In the genomic region with DNA sequence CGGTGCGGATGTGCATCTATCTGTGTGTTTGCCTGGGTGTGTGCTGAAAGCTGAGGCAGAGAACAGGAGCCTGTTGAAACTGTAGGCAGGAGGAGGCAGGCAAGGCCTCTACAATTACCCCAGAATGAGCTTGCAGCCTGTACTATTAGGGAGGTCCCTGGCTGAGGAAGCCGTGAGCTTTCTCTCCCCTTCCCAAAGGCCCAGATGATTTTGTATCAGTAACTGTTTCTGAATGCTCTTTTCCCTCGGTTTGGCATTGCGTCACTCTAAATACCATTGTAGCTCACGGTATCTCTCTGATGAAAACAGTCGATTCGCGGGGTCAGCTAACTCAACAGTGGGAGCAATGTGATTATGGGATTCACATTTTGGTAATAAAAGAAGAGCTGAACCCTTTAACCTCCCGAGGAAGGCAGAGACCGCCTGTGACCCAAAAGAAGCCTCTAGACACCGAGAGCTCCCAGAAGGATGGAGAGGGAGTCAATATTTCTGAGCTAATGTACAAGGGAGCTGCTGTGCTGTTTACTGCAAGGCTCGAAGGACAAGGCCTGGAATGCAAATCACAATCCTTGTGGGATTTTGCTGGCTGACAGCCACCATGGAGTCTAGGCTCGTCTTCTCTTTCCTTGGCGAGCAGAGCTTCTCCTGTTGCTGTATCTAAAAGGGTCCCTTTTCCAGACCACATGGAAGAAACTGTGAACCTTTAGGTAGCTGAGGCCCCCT, we compare ENCODE assay signal across 8 mouse cellular contexts.
A peak's percentile ranks its signal among the peaks of the same experiment; 100 is the strongest.
DNase-seq lines count a peak whose midpoint lies in the region; ATAC-seq and TF ChIP-seq lines count a peak whose summit lies in the region.

No protein-coding gene starts in this region.

- TF ChIP-seq POLR2A in embryonic fibroblast, embryonic 13.5 days (IDR thresholded peaks at IDR 0.05; ENCODE audit: low read depth, low read length), result no peak

- TF ChIP-seq CTCF in embryonic fibroblast, embryonic 13.5 days (IDR thresholded peaks at IDR 0.05; ENCODE audit: borderline replicate concordance, insufficient read depth, low read length), result no peak

- no peak overlapping the region for H3K4me3 ChIP-seq in hindbrain, embryonic 14.5 days (replicated peaks; ENCODE audit: low read length)
- no peak overlapping the region for H3K4me3 ChIP-seq in hindbrain, embryonic 10.5 days
- H3K4me3 ChIP-seq in embryonic fibroblast, embryonic 13.5 days (ENCODE audit: insufficient read depth, low read length), result no peak overlapping the region

- H3K4me1 ChIP-seq in hindbrain, embryonic 14.5 days (replicated peaks; ENCODE audit: control insufficient read depth, insufficient read depth, low read length), result 0 out of 2 replicates have a peak, but pooled peaks cover 8% of the 10 kb centered on the region
- peaks cover 16% of the 10 kb centered on the region; the same call in 1 of the 2 replicates for H3K4me1 ChIP-seq in hindbrain, embryonic 10.5 days (replicated peaks)
- H3K4me1 ChIP-seq in embryonic fibroblast, embryonic 13.5 days (ENCODE audit: control insufficient read depth, insufficient read depth, low read length), result peaks cover 16% of the 10 kb centered on the region

- no peak for ATAC-seq in hindbrain, embryonic 14.5 days (ENCODE audit: low FRiP score)

- H3K9ac ChIP-seq in hindbrain, embryonic 14.5 days, result no peak overlapping the region

- H3K4me2 ChIP-seq in hindbrain, embryonic 14.5 days (replicated peaks), result no peak overlapping the region

- H3K36me3 ChIP-seq in hindbrain, embryonic 14.5 days (replicated peaks; ENCODE audit: control insufficient read depth, insufficient read depth), result no peaks in the 10 kb centered on the region
- no peaks in the 10 kb centered on the region for H3K36me3 ChIP-seq in hindbrain, embryonic 10.5 days

- 53% methylated on average over 15 of the region's 15 CpGs for WGBS in hindbrain, embryonic 14.5 days
- 80% methylated on average over 15 of the region's 15 CpGs for WGBS in hindbrain, embryonic 10.5 days

- H3K27ac ChIP-seq in hindbrain, embryonic 14.5 days, result peak overlapping the region; percentile 38; the same call in 1 of the 2 replicates
- no peak overlapping the region for H3K27ac ChIP-seq in hindbrain, embryonic 10.5 days
- peak overlapping the region; percentile 59 for H3K27ac ChIP-seq in embryonic fibroblast, embryonic 13.5 days (ENCODE audit: insufficient read depth, low read length)

- no peak for DNase-seq in hindbrain, embryonic 14.5 days (ENCODE audit: low spot score)
- DNase-seq in hindbrain, embryonic 10.5 days (ENCODE audit: low spot score), result no peak
- DNase-seq in MN1 (ENCODE audit: low spot score) (peak; percentile 25), liver (no peak)
- peak; percentile 17 for DNase-seq in kidney, adult 9 months
- no peak for DNase-seq in embryo, embryonic 10.5 days (ENCODE audit: low spot score)
- no peak for DNase-seq in spleen, postnatal 10 days (ENCODE audit: low spot score in 2 of 2)

- H3K27me3 ChIP-seq in hindbrain, embryonic 14.5 days (ENCODE audit: control insufficient read depth, insufficient read depth, low read length), result no peaks in the 10 kb centered on the region
- no peaks in the 10 kb centered on the region for H3K27me3 ChIP-seq in hindbrain, embryonic 10.5 days (ENCODE audit: insufficient read depth, poor library complexity, severe bottlenecking)

- H3K9me3 ChIP-seq in hindbrain, embryonic 14.5 days (ENCODE audit: control insufficient read depth, low read length), result no peaks in the 10 kb centered on the region
- H3K9me3 ChIP-seq in hindbrain, embryonic 10.5 days, result no peaks in the 10 kb centered on the region

Comparison
In these comparisons a context has a peak if more than half of its experiments do, and no peak if none do; other contexts are left out.
1. DNase-seq: peak in MN1 (single experiment) and kidney, adult 9 months (single experiment); none in hindbrain, embryonic 14.5 days (single experiment), hindbrain, embryonic 10.5 days (single experiment), embryo, embryonic 10.5 days (single experiment), liver (single experiment) and spleen, postnatal 10 days (0 of 2).